Mouse (Mus musculus) midbrain, embryonic 12.5 days (tissue): Measurements from ENCODE around the gene Nolc1. TPM values are rescaled to one million over a fixed set of nuclear protein-coding genes. Genes with fewer than 3 reads are reported as not detected.
A peak's percentile ranks its signal among the peaks of the same experiment; 100 is the strongest.

Experiments
- ATAC-seq: fragments of 200-750 bp; cut with Nextera tagmentation; 2 replicates; pipeline ENCODE4 v1.8.0; 2017; ENCODE audit warnings: low read depth, moderate TSS enrichment, moderate library complexity; ENCODE audit not compliant: low FRiP score
- H3K27ac ChIP-seq: fragments of 300-500 bp; sonication (generic); replicated peaks from 2 replicates; pipeline ENCODE4 v1.5.1; 2016; ENCODE audit warnings: mild to moderate bottlenecking
- H3K27me3 ChIP-seq: fragments of 300-500 bp; sonication (generic); 2 replicates; pipeline ENCODE4 v1.6.1; 2016; ENCODE audit warnings: mild to moderate bottlenecking
- H3K36me3 ChIP-seq: fragments of 300-500 bp; sonication (generic); 2 replicates; pipeline ENCODE4 v1.6.1; 2016
- H3K4me1 ChIP-seq: fragments of 300-500 bp; sonication (generic); 2 replicates; pipeline ENCODE4 v1.6.1; 2016
- H3K4me2 ChIP-seq: fragments of 300-500 bp; sonication (generic); replicated peaks from 2 replicates; pipeline ENCODE4 v1.6.1; 2016; ENCODE audit warnings: mild to moderate bottlenecking, moderate library complexity
- H3K4me3 ChIP-seq: fragments of 300-500 bp; sonication (generic); 2 replicates; pipeline ENCODE4 v1.5.1; 2016; ENCODE audit warnings: mild to moderate bottlenecking
- H3K9ac ChIP-seq: fragments of 300-500 bp; sonication (generic); replicated peaks from 2 replicates; pipeline ENCODE4 v1.6.1; 2016; ENCODE audit warnings: mild to moderate bottlenecking, moderate library complexity
- H3K9me3 ChIP-seq: fragments of 300-500 bp; sonication (generic); 2 replicates; pipeline ENCODE4 v1.6.1; 2016; ENCODE audit warnings: mild to moderate bottlenecking
- WGBS: fragments of 180-500 bp; shearing (Covaris S2); methylation state at CpG from one replicate; pipeline ENCODE4 v1.1.7; 2016; 5-methylcytosine and 5-hydroxymethylcytosine counted together
- polyA plus RNA-seq: library from polyadenylated mRNA; unstranded; fragments of >200 nt; fragmentation: Nextera tagmentation; extraction: Ambion mirVana; gene quantifications from 2 replicates; pipeline ENCODE4 v1.2.1, GENCODE M21; 2016

Gene Nolc1
- polyA plus RNA-seq: 103 and 109 TPM in 2 replicates

GRCm38 (mm10) chr19:46075616-46076607 is at the start of gene Nolc1:
Gene Nolc1, plus strand, starts transcription at chr19:46075863.
- peaks cover 63% of the 10 kb centered on the region for H3K36me3 ChIP-seq
- peak within 1 kb of the TSS; percentile 42; the same call in 1 of the 2 replicates for H3K27ac ChIP-seq

GRCm38 (mm10) chr19:46026567-46026966 is 49.1 kb upstream of the Nolc1 start:
- Histone ChIP-seq H3K27ac (no peak overlapping the region), H3K27me3 (no peaks in the 10 kb centered on the region)

More at GRCm38 (mm10) chr19:46075616-46076607, at the start of gene Nolc1:
- peak; percentile 94 for ATAC-seq
- H3K4me1 ChIP-seq: peaks cover 15% of the 10 kb centered on the region
- H3K9me3 ChIP-seq: no peaks in the 10 kb centered on the region
- peak within 1 kb of the TSS; percentile 69 for H3K9ac ChIP-seq
- H3K27me3 ChIP-seq: no peaks in the 10 kb centered on the region
- peak within 1 kb of the TSS; percentile 92 for H3K4me3 ChIP-seq
- peak within 1 kb of the TSS; percentile 89 for H3K4me2 ChIP-seq
- under 1% methylated on average over 66 of the region's 66 CpGs for WGBS

GRCm38 (mm10) chr19:46028747-46029320 is 46.8 kb upstream of the Nolc1 start:
- no peak for ATAC-seq
- Histone ChIP-seq H3K36me3 (peaks cover 31% of the 10 kb centered on the region), H3K27ac (no peak overlapping the region), H3K27me3 (no peaks in the 10 kb centered on the region), H3K4me2 (no peak overlapping the region), H3K9me3 (no peaks in the 10 kb centered on the region; the same call in 1 of the 2 replicates), H3K4me1 (no peaks in the 10 kb centered on the region), H3K4me3 (no peak overlapping the region), H3K9ac (no peak overlapping the region)
- WGBS: 76% methylated on average over 11 of the region's 11 CpGs

More at GRCm38 (mm10) chr19:46026567-46026966, 49.1 kb upstream of the Nolc1 start:
- ATAC-seq: no peak
- Histone ChIP-seq H3K9ac (no peak overlapping the region), H3K9me3 (no peaks in the 10 kb centered on the region; the same call in 1 of the 2 replicates), H3K36me3 (peaks cover 8% of the 10 kb centered on the region), H3K4me1 (no peaks in the 10 kb centered on the region), H3K4me2 (no peak overlapping the region), H3K4me3 (no peak overlapping the region)
- WGBS: 63% methylated on average over 8 of the region's 8 CpGs

GRCm38 (mm10) chr19:46029652-46030051 is 46.0 kb upstream of the Nolc1 start:
- WGBS: 100% methylated on average over 1 of the region's 1 CpGs
- no peak for ATAC-seq
- Histone ChIP-seq H3K4me2 (no peak overlapping the region), H3K4me1 (no peaks in the 10 kb centered on the region), H3K4me3 (no peak overlapping the region), H3K9ac (no peak overlapping the region), H3K27ac (no peak overlapping the region), H3K36me3 (peaks cover 39% of the 10 kb centered on the region), H3K27me3 (no peaks in the 10 kb centered on the region), H3K9me3 (no peaks in the 10 kb centered on the region; the same call in 1 of the 2 replicates)

- no peak overlapping the region for H3K27ac ChIP-seq
- WGBS: 96% methylated on average over 10 of the region's 10 CpGs
Measured at GRCm38 (mm10) chr19:46030196-46030983, 45.3 kb upstream of the Nolc1 start.

GRCm38 (mm10) chr19:46031689-46032432 is 43.8 kb upstream of the Nolc1 start:
- Histone ChIP-seq H3K36me3 (peaks cover 61% of the 10 kb centered on the region), H3K9ac (no peak overlapping the region), H3K4me2 (no peak overlapping the region), H3K27me3 (no peaks in the 10 kb centered on the region), H3K9me3 (no peaks in the 10 kb centered on the region; the same call in 1 of the 2 replicates), H3K4me3 (no peak overlapping the region), H3K4me1 (peaks cover 12% of the 10 kb centered on the region), H3K27ac (peak overlapping the region; percentile 1; the same call in 1 of the 2 replicates)
- no peak for ATAC-seq
- 74% methylated on average over 9 of the region's 9 CpGs for WGBS

More at GRCm38 (mm10) chr19:46030196-46030983, 45.3 kb upstream of the Nolc1 start:
- no peaks in the 10 kb centered on the region for H3K4me1 ChIP-seq
- H3K27me3 ChIP-seq: no peaks in the 10 kb centered on the region
- H3K9ac ChIP-seq: no peak overlapping the region
- peaks cover 46% of the 10 kb centered on the region for H3K36me3 ChIP-seq
- H3K9me3 ChIP-seq: no peaks in the 10 kb centered on the region; the same call in 1 of the 2 replicates
- ATAC-seq: no peak
- no peak overlapping the region for H3K4me2 ChIP-seq
- H3K4me3 ChIP-seq: no peak overlapping the region

GRCm38 (mm10) chr19:46032731-46033510 is 42.7 kb upstream of the Nolc1 start:
- Histone ChIP-seq H3K27me3 (no peaks in the 10 kb centered on the region), H3K36me3 (peaks cover 61% of the 10 kb centered on the region), H3K4me1 (peaks cover 22% of the 10 kb centered on the region), H3K9ac (no peak overlapping the region; the same call in 1 of the 2 replicates), H3K4me3 (no peak overlapping the region), H3K4me2 (no peak overlapping the region), H3K9me3 (no peaks in the 10 kb centered on the region; the same call in 1 of the 2 replicates), H3K27ac (no peak overlapping the region)
- no peak for ATAC-seq
- WGBS: 86% methylated on average over 26 of the region's 26 CpGs

GRCm38 (mm10) chr19:46033911-46034310 is 41.8 kb upstream of the Nolc1 start:
- Histone ChIP-seq H3K27ac (no peak overlapping the region), H3K9me3 (no peaks in the 10 kb centered on the region; the same call in 1 of the 2 replicates), H3K9ac (no peak overlapping the region), H3K27me3 (no peaks in the 10 kb centered on the region), H3K36me3 (peaks cover 61% of the 10 kb centered on the region), H3K4me3 (no peak overlapping the region), H3K4me1 (peaks cover 23% of the 10 kb centered on the region), H3K4me2 (no peak overlapping the region)
- WGBS: 95% methylated on average over 11 of the region's 11 CpGs
- no peak for ATAC-seq

- H3K9ac ChIP-seq: no peak overlapping the region
- no peaks in the 10 kb centered on the region for H3K9me3 ChIP-seq
- peak overlapping the region; percentile 81 for H3K4me3 ChIP-seq
- no peaks in the 10 kb centered on the region for H3K27me3 ChIP-seq
- H3K36me3 ChIP-seq: peaks cover 56% of the 10 kb centered on the region
- ATAC-seq: no peak
- no peak overlapping the region for H3K27ac ChIP-seq
- WGBS: 91% methylated on average over 13 of the region's 13 CpGs
- no peak overlapping the region for H3K4me2 ChIP-seq
- H3K4me1 ChIP-seq: peaks cover 36% of the 10 kb centered on the region
Measured at GRCm38 (mm10) chr19:46035971-46036370, 39.7 kb upstream of the Nolc1 start.

GRCm38 (mm10) chr19:46036477-46037242 is 39.0 kb upstream of the Nolc1 start:
- H3K9ac ChIP-seq: peak overlapping the region; percentile 97
- peak overlapping the region; percentile 98 for H3K27ac ChIP-seq
- no peak for ATAC-seq
- H3K36me3 ChIP-seq: peaks cover 52% of the 10 kb centered on the region
- no peaks in the 10 kb centered on the region for H3K27me3 ChIP-seq
- peak overlapping the region; percentile 81 for H3K4me3 ChIP-seq
- H3K4me1 ChIP-seq: peaks cover 43% of the 10 kb centered on the region
- peak overlapping the region; percentile 92 for H3K4me2 ChIP-seq
- WGBS: 68% methylated on average over 13 of the region's 13 CpGs
- H3K9me3 ChIP-seq: no peaks in the 10 kb centered on the region
